Mouse (Mus musculus): ENCODE measurements around the gene Fbxw4.
A peak's percentile ranks its signal among the peaks of the same experiment; 100 is the strongest.
"Not testable (repeated sequence)": the region's sequence is repeated elsewhere in the genome, so short reads cannot be mapped to it uniquely, and the experiment has no call there.

Gene Fbxw4

DNA sequence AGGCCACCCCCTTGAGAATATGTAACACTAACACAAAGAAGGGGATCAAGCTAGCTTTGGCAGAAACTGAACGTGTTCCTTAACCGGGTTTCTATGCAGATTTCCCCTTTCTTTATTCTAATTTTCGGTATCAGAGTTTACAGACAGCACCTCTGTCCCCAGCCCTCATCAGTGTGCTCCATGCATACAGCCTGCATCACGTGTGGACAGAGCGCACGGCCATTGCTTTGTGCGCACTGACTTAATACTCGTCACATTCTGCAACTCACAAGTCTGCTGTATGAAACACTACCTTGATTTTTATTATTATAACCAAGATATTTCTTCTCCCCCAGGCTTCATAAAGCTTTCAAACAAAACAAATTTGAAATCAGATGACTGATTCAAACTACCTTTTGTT, 4.2 kb downstream of the Fbxw4 start:
- no peak for DNase-seq

DNA sequence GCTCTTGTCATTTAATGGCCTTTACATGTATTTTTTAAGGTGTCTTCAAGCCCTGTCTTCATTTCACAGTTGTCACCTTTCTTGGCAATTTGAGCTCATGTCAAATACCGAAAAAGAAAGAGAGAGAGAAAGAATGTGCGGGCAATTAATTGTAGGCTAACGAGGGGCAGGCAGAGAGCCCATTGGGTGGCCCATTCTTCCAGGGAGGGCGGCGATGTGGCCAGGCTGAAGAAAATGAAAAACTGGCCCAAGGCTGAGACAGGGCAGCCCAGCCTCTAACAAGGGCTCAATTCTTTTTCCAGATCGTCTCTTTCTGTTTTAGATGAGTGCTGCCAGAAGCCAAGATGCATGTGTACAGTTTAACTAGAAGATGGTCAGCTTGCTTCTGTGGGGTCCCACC, 6.1 kb downstream of the Fbxw4 start:
- no peak for DNase-seq

DNA sequence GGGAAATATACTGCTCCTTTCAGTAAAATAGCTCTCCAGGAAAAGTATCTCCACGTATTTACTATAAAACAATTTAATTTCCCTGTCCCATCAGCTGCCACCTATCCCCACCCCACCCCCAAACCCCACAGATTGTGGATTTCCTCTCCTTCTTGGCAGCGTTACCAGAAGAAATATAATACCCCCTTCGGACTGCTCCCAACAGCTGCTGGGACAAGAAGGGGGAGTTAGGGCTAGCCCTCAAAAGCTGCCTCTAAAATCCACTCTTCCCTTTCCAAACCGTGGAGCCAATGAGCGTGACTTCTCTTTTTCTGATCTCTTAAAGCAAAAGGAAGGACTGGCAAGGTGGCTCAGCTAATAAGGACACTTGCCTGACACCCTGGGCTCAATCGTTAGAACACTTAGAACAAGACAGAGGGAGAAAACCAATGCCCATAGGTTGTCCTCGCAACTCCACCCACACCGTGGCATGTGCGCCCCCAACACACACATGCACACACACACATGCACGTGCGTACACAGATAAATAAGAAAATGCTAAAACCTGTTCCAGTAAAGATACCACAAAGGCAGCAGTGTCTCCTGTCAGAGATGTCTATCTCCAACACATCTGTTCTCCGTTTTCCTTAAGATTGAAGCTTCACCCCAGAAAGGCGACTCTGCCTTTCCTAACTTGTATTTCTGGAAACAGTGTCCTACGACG, 7.7 kb downstream of the Fbxw4 start:
- no peak for DNase-seq

DNA sequence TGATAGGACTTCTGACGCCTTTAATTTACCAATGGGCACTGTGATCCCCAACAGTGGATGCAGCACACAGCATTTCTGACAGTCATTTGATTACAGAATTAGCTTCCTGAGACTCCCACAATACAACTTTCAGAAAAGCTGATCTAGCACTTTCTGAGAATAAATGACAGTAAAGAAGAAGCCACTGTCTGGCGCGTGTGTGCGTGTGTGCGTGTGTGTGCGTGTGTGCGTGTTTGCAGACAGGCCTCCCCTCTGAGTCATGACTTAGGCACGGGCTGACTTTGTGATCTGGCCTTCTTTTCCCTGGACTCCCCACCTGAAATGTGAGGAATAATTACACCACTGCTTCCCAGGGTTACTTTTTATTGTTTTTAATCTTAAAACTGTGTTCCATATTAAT, 8.6 kb downstream of the Fbxw4 start:
- no peak for DNase-seq

DNA sequence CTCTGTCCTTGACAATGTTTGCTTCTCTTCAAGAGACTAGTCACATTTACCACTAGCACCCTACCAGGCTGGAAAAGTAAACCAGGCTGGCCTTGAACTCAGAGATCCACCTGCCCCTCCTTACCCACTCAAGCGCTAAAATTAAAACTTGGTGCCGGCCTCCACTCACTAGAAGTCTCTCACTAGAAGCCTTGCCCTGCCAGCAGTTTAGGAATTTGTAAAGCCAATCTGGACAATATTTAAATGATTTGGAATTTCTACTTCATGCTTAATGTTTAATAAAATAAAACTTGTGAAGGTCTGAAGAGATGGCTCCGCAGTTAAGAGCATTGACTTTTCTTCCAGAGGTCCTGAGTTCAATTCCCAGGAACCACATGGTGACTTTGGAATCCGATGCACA, 10.3 kb downstream of the Fbxw4 start:
- no peak for DNase-seq

DNA sequence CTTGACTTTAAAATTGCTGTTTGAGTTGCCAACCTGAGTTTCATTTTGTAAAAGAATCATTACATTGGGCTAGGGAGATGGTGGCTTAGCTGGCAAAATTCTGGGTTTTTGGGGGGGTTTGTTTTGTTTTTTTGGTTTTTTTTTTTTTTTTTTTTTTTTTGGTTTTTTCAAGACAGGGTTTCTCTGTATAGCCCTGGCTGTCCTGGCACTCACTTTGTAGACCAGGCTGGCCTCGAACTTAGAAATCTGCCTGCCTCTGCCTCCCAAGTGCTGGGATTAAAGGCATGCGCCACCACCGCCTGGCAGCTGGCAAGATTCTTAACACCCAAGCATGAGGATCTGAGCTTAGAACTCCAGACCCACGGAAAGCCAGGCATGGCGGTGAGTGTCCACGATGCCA, 11.6 kb downstream of the Fbxw4 start:
- DNase-seq, result not testable (repeated sequence)

DNA sequence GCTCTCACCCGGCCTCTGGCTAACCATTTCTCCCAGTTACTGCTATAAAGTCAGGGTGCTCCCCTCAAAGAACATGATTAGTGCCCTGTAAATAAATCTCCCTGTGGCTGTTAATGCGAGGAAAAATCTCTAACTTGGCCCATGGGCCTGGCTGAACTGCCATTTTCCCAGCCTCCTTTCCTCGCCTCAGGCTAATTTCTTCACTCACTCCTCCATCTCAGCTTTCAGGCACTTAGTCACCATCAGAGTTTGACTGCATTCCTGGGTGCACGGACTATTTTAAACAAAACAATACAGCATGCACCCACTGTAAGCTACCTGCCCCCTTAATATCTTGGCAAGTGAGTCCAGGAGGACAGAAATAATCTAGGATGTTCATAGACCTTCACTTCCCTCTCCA, 13.2 kb downstream of the Fbxw4 start:
- DNase-seq, result no peak

DNA sequence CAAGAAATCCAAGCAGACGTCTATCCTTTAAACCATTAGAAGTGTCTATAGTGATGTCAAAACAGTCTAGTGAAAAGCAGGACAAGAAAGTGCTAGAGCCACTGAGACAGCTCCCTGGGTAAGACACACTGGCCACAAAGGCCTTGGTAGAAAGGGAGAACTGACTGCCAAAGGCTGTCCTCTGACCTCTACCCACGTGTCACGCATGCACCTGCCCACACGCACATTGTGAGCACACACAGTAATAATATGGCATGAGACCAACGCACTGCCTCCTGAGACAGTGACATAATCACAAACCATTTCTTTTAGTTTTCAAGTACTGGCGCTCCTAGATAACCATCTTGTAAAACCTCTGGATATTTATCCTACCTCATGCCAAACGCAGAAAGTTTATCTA, 19.4 kb downstream of the Fbxw4 start:
- no peak for DNase-seq

DNA sequence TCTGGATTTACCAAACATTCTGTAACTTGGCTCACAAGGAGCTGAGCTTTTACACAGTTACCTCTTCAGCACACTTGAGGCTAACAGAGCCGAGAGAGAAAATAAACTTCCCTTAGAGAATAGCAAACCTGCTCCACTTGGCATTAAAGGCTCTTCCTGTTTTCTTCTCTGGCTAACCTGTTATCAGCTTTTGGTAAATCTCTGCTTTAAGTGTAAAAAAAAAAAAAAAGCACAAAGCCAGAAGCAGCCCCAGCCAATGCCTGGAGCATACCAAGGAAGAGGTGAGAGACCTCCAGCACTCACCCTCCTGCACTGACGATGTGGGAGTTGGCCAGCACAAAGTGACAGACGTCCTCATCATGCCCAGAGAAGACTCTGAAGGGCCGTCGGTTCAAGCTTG, 24.2 kb downstream of the Fbxw4 start:
- DNase-seq, result no peak

DNA sequence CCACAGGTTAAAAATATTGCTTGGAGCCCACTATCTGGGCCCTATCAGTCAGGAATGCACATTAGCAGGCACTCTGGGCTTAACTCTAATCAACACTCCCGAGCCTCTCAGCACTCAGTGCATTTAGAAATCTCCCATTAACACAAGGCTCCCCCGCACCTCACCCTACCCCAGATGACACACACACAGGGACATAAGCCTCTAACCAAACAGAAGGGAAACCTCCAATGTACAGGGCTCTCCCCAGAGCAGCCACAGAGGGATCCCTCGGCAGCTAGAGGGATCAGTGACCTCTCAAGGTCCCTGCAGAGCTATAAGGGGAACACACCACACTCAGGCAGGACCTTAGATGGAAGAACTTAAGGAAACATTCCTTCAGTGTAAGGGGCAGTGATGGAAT, 28.5 kb downstream of the Fbxw4 start:
- no peak for DNase-seq

DNA sequence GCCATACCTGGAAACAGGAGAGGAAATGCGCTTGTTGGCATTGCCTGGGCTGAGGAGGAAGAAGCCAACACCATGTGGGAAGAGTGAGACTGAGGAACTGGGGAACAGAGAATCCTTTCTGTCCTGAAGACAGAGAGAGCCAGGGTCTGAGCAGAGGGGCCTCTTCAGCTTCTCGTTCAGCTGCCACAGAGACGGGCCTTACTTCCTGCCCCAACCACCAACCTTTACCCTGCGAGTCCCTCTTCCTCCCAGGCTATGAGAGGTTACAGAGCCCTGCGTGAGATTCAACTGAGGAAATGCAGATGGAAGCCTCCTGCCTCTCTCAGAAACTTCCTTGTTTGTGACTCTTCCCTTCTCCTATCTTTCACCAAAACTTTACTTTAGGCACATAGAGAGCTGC, 29.2 kb downstream of the Fbxw4 start:
- no peak for DNase-seq

DNA sequence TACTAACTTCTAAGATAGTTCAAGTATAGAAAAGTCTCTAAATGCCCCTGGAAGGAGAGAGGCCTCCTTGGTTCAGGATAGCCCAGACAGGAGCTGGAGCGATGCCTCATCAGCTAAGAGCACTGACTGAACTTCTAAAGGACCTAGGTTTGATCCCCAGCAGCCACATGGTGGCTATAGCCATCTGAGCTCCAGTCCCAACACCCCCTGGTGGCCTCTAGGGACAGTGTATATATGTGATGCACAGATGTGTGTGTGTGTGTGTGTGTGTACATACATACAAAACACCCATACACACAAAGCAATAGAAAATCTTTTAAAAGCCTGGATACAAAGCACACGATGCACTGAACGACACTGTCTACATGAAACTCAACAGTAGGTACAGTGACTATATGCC, 30.9 kb downstream of the Fbxw4 start:
- DNase-seq, result no peak

DNA sequence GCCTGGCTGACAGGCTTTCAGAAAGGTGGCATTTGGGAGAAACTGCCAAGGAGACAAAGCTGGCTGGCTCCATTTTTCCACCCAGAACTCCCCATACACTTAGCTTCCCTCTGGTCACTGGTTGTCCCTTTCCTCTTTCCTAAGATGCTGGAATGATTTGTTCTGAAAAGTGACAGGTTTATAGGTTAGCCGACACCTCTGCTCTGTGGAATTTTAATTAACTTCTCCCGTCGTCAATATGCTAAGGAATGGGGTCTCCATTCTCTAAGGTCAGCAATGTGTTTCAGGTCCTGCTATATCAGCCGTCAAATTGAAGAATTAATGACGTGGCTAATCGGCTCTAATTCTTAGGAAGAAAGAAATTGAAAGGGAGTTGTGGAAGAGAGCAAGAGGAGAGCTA, 31.5 kb downstream of the Fbxw4 start:
- no peak for DNase-seq

DNA sequence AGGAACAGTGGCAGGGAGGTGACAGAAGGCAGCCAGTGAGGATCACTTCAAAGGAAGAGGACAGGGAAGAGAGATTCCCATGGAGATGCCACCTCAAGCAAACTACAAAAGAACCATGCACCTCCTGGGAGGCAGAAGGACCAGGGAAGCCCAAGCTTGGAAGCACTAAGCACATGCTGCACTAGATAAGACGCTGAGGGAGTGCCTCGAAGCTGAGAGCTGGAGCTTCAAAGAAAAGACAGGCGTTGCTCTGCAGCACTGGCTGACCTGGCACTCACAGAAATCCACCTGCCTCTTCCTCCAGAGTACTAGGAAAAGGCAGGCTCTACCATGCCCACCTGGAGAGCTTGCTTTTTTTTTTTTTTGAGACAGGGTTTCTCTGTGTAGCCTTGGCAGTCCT, 33.1 kb downstream of the Fbxw4 start:
- DNase-seq, result no peak

DNA sequence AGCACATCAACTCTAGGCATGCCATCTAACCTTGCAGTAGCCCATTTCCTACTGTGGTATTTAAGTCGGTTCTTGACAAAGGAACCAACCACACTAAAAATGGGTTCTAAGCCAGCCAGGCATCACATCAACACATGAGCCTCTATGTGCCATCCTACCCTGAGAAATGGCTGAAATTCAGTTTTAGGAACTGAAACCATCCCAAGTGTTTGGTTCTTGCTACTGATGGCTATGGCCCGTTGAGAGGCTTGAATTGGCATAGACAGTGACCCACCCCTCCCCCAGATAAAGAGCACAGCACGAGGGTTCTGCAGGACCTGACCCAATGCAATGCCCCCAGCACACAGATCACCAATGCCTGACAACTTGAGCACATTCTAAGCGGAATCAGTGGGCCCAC, 36.4 kb downstream of the Fbxw4 start:
- no peak for DNase-seq

DNA sequence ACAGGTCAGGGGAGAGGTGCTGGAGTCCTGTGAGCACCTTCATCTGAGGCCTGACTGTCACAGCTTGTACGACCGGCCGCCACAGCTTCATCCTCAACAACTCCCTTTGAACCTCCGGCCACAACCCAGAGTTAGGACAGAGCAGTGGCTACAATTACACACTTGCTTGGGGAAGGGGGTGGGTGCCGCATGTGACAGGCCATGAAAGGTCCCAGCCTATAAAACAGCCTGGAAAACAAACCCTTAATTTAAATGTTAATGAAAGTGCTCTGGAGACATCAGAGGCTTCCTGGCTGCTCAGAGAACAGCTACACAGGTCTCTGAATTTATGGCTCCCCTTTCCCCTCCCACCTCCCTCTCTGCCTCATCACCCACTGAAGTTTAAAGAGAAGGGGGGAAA, 38.0 kb downstream of the Fbxw4 start:
- no peak for DNase-seq

DNA sequence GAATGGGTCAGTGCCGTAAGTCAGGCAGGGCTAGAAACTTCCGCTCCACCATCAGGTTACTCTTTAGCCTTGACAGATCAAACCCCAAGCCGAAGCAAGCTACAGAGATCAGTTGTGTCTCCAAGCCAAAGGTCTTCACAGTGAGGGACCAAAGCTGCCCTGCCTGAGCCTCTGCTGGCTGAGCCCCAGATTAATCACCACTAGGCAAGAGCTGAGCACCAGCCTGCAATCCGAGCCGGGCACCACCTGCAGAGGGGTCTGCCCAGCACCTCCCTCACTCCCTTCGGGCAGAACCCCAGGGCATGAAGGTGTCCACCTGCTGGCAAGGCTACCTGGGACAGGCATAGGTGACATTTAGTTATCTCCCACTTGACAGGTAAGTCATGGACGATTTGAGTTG, 39.1 kb downstream of the Fbxw4 start:
- DNase-seq, result peak in 1 of 2 experiments; percentile 14

DNA sequence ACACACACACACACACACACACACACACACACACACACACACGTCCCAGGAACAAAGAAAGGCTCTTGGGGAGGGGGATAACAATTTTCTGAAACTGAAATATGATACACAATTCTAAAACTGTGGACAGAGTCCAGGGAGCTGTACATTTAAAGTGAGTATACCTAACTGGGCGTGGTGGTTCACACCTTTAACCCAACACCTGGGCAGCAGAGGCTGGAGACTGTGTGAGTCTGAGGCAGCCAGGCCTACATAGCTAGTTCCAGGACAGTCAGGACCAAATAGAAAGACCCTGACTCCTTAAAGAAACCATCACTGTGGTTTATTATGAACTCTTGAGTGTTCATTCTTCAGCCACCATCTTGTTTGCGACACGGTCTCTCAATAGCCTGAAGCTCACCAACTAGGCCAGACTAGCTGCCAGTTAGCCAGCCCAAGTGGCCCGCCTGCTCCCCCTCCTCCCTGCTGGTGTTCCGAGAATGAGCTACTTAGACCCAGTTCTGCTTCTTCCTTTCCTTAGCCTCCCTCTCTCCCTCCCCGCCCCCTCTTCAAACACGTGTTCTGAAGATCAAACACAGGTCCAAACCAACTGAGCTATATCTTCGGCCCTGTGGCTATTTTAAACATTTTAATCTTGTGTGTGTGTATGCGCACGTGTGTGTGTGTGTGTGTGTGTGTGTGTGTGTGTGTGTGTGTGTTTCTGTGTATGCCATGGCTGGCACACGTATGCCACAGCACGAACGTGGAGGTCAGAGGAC, 40.2 kb downstream of the Fbxw4 start:
- no peak for DNase-seq

DNA sequence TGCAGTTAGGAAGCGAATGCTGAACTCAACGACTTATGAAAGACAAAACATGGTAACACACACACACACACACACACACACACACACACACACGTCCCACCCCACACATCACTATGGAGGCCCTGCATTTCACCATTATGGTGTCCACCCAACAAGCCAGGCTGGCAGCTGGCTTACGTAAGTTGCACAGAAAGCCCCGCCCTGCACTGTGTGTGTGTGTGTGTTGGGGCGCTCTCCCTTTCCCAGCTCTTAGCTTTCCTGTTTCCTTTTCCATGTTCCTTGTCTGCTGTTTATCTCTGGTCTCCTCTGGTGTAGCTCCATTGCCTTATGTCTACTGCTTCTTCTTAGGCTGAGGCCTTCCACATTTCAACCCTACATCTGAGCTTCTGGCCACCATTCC, 41.9 kb downstream of the Fbxw4 start:
- DNase-seq, result no peak

DNA sequence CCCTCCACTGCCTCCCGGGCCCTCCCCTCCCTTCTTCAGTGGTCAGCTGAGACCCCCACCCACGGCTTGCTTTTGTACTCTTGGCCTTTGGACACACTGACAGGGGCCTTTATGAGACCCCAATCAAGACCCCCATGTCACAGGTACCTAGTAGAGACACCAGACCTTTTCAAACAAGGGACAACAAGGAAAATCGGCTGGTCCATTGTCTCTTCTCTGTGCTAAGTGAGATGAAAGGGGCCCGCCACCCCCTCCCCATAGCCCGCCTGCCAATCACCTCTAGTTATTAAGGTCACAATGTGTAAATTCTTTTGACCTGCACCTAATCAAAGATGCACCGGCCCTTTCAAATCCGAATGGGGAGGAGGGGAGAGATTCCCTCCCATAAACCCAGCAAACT, 43.4 kb downstream of the Fbxw4 start:
- no peak for DNase-seq

DNA sequence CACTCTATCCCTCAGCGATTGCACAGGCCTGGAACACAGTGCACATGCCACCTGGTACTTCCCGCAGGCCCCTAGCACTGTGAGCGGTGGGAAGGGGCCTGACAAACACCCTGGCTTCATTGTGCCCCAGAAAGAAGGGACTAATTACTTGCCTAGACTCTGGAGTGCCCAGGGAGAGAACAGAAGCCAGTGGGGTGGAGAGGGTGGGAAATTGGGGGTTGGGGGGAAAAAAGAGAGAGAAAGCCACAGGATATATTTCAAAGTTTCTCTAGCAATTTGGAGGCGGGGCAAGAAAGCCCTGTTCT, 43.9 kb downstream of the Fbxw4 start:
- DNase-seq, result no peak

DNA sequence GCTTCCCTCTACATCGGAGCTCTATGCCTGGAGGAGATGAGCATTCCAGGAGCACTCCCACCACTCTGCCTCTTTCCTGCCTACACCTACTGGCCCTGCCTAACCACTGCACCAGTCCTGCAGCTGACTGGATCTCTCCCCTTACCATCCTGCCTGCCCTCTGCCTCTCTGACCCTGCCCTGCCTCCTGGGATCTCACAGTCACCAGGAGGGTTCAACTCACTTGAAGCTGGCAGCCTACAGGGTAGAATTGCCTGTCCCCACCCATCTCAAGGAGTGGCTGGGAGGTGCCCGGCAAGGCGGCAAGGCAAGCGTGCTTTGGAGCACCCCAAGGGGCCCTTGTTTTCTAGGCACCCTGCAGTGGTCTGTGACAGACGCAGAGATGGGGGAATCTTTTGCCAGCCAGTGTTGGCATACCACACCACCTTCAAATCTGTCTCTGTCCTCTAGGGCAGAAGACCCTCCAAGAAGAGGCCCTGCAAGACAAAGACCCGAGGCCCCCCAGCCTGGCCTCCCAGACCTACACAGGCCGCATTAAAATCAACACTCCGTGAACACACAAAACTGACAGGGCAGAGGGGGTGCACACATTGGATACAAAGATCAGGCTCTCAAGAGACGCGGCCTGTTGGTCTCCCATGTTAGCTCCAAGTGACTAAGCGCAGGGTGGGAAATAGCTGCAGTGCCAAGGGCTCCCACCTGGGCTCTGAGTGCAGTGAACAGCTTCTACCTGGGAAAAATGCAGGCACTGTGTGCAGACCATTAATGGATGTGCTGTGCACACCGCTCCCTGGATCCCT, 44.5 kb downstream of the Fbxw4 start:
- no peak for DNase-seq

DNA sequence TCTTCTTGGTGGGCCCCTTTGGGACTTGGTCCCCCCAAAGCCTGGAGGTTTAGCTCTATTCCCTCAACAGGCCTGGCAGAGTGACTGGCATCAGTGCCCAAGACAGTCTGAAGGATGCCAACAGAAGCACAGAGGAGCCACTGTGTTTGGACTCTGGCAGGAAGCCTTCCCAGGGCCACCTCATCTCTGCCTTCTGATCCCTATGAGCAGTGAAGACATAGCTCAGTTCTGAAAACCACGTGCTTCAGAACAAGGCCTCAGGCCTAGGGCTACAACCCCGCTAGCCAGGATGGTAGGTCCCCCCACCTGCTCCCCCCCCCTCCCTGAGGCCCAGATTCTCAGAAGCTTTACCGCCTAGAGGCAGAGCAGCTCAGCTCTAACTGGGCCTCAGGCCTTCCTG, 45.2 kb downstream of the Fbxw4 start:
- DNase-seq, result peak; percentile 22 to 30

DNA sequence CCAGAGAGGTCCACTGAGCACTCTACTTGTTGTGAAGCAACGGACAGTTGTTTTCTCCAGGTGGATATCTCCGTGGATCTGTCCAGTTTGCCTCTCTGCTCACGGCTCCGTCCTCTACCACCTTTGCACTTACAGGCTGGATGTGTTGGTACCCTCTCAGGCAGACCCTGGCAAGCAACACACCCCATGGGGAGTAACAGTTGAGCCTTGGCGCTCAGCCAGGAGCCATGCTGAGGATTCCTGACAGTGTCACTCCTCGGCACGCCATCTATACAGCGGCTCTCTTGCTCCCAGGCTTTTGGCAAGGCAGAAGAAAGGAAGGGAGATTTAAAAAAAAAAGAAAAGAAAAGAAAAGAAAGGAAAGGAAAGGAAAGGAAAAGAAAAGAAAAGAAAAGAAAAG, 45.7 kb downstream of the Fbxw4 start:
- peak; percentile 37 to 49 for DNase-seq
